Mouse (Mus musculus) embryonic facial prominence, embryonic 15.5 days (tissue): ENCODE measurements around the gene Clec4d. TPM values are rescaled to one million over a fixed set of nuclear protein-coding genes. Genes with fewer than 3 reads are reported as not detected.
"Not testable (repeated sequence)": the region's sequence is repeated elsewhere in the genome, so short reads cannot be mapped to it uniquely, and the experiment has no call there.

Experiments
- ATAC-seq: fragments of 200-750 bp; cut with Nextera tagmentation; 2 replicates; pipeline ENCODE4 v1.8.0; 2017; ENCODE audit warnings: low read depth, moderate TSS enrichment; ENCODE audit not compliant: insufficient number of reproducible peaks, low FRiP score, low TSS enrichment
- H3K27ac ChIP-seq: fragments of 300-500 bp; sonication (generic); replicated peaks from 2 replicates; pipeline ENCODE4 v1.5.1; 2015; ENCODE audit warnings: mild to moderate bottlenecking, inconsistent platforms
- H3K27me3 ChIP-seq: fragments of 300-500 bp; sonication (generic); 2 replicates; pipeline ENCODE4 v1.6.1; 2015; ENCODE audit warnings: inconsistent platforms
- H3K36me3 ChIP-seq: fragments of 300-500 bp; sonication (generic); 2 replicates; pipeline ENCODE4 v1.6.1; 2015; ENCODE audit warnings: mild to moderate bottlenecking, inconsistent platforms
- H3K4me1 ChIP-seq: fragments of 300-500 bp; sonication (generic); 2 replicates; pipeline ENCODE4 v1.6.1; 2015; ENCODE audit warnings: inconsistent platforms
- H3K4me2 ChIP-seq: fragments of 300-500 bp; sonication (generic); replicated peaks from 2 replicates; pipeline ENCODE4 v1.6.1; 2015; ENCODE audit warnings: mild to moderate bottlenecking, inconsistent platforms
- H3K4me3 ChIP-seq: fragments of 300-500 bp; sonication (generic); replicated peaks from 2 replicates; pipeline ENCODE4 v1.5.1; 2015; ENCODE audit warnings: mild to moderate bottlenecking, inconsistent platforms
- H3K9ac ChIP-seq: fragments of 300-500 bp; sonication (generic); 2 replicates; pipeline ENCODE4 v1.6.1; 2015; ENCODE audit warnings: inconsistent platforms
- H3K9me3 ChIP-seq: fragments of 300-500 bp; sonication (generic); replicated peaks from 2 replicates; pipeline ENCODE4 v1.6.1; 2016; ENCODE audit warnings: inconsistent platforms
- WGBS: fragments of 180-500 bp; shearing (Covaris S2); methylation state at CpG from one replicate; pipeline ENCODE4 v1.1.7; 2015; 5-methylcytosine and 5-hydroxymethylcytosine counted together
- polyA plus RNA-seq: library from polyadenylated mRNA; unstranded; fragments of >200 nt; fragmentation: Nextera tagmentation; extraction: Ambion mirVana; gene quantifications from 2 replicates; pipeline ENCODE4 v1.2.1, GENCODE M21; 2015

Clec4d gene
- polyA plus RNA-seq, 1 experiment from 2014 or later, result 0.36 TPM

DNA sequence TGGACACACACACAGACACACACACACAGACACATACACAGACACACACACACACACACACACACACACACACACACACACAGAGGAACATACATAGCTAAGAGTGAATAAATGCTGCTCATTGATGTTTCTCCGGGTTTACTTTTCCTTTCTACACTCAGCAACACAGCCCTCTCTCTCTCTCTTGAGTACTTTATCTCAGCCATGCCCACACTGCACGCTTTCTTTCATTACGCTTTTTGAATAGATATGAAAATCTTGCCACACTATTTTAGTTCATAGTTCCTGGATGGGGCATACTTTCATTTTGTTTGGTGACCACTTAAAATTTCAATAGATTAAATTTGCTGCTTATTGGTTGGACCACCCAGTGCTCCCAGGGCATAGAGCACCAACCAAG, 2.3 kb downstream of the Clec4d start:
- Histone ChIP-seq H3K27ac (no peak overlapping the region), H3K4me3 (no peak overlapping the region), H3K36me3 (no peaks in the 10 kb centered on the region), H3K4me2 (no peak overlapping the region), H3K4me1 (no peaks in the 10 kb centered on the region), H3K9me3 (no peaks in the 10 kb centered on the region), H3K27me3 (no peaks in the 10 kb centered on the region), H3K9ac (no peak overlapping the region)
- 85% methylated on average over 3 of the region's 3 CpGs for WGBS
- no peak for ATAC-seq

GRCm38 (mm10) chr6:123265809-123266208, 3.9 kb downstream of the Clec4d start:
- Histone ChIP-seq H3K27ac (no peak overlapping the region), H3K4me1 (no peaks in the 10 kb centered on the region), H3K9ac (no peak overlapping the region), H3K4me2 (no peak overlapping the region), H3K36me3 (no peaks in the 10 kb centered on the region), H3K4me3 (no peak overlapping the region), H3K9me3 (no peaks in the 10 kb centered on the region), H3K27me3 (no peaks in the 10 kb centered on the region)
- ATAC-seq, result no peak
- 87% methylated on average over 4 of the region's 4 CpGs for WGBS

GRCm38 (mm10) chr6:123266945-123267344, 5.0 kb downstream of the Clec4d start:
- H3K36me3 ChIP-seq, result no peaks in the 10 kb centered on the region
- H3K27me3 ChIP-seq, result no peaks in the 10 kb centered on the region
- no peak overlapping the region for H3K4me3 ChIP-seq
- H3K4me2 ChIP-seq, result no peak overlapping the region
- no peak for ATAC-seq
- WGBS, result 76% methylated on average over 5 of the region's 5 CpGs
- no peak overlapping the region for H3K27ac ChIP-seq
- H3K9ac ChIP-seq, result no peak overlapping the region
- H3K9me3 ChIP-seq, result no peaks in the 10 kb centered on the region
- H3K4me1 ChIP-seq, result no peaks in the 10 kb centered on the region

DNA sequence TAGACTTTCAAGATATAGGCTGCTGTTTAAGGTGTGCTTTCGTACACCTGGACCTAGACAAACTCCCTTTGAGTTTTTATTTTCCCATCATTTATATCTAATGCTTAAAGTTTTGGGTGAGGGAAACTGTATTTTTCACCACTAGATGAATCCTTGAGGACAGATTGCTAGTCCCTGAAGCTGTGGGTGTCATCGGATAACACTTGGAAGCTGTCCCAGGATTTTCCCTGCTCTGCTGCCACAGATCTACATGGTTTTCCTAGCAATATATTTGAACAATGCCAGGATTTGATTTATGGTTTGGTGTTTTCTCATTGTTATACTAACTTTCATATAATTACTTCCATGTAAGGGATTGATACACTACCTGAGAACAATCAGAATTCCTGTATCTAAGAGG, 17.5 kb downstream of the Clec4d start:
- no peaks in the 10 kb centered on the region for H3K4me1 ChIP-seq
- ATAC-seq, result no peak
- no peaks in the 10 kb centered on the region for H3K9me3 ChIP-seq
- no peak overlapping the region for H3K4me3 ChIP-seq
- H3K4me2 ChIP-seq, result no peak overlapping the region
- H3K27me3 ChIP-seq, result no peaks in the 10 kb centered on the region
- no peak overlapping the region for H3K9ac ChIP-seq
- 90% methylated on average over 2 of the region's 2 CpGs for WGBS
- no peaks in the 10 kb centered on the region for H3K36me3 ChIP-seq
- H3K27ac ChIP-seq, result no peak overlapping the region

DNA sequence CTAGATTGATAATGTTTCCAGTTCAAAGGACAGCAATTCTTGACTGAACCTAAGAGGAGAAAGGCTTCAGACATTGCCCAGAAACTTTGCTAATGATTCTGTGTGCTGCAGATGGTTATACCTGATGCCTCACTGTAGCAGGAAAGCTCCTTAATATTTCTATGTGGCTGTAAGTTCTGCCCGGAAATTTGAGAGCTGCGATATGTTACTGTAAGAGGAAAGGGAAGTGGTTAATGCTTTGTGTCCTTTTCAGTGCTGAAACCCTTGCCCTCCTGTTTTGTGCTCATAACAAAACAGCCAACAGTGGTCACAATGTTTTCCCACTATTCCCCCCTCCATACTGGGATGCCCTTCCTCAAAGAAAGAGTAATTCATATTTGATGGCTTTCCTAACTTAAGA, 24.4 kb downstream of the Clec4d start:
- WGBS, result 80% methylated on average over 2 of the region's 2 CpGs

DNA sequence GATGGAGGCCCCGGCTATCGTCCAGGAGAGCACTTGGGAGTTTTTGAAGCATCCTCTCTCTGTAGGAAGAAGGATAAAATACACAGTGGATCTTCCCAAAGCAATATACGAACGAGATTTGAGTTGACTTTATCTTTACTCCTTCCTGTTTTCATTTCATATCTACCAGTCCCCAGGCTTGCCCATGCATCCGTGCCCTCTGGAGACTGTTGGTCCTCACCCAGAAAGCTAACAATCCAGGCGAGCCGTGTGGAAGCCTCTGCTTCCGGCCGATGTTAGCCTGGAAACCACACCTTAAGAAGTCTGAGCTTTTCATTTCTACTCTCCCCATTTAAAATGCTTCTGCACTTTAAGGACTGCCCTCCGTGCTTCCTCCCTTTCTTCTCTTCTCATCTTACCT, 27.0 kb downstream of the Clec4d start:
- no peaks in the 10 kb centered on the region for H3K27me3 ChIP-seq
- ATAC-seq, result no peak
- 78% methylated on average over 10 of the region's 10 CpGs for WGBS
- H3K27ac ChIP-seq, result no peak overlapping the region
- no peak overlapping the region for H3K9ac ChIP-seq
- H3K4me2 ChIP-seq, result no peak overlapping the region
- no peaks in the 10 kb centered on the region for H3K4me1 ChIP-seq
- no peak overlapping the region for H3K4me3 ChIP-seq
- no peaks in the 10 kb centered on the region for H3K36me3 ChIP-seq
- H3K9me3 ChIP-seq, result no peaks in the 10 kb centered on the region

More for the DNA sequence above, 24.4 kb downstream of the Clec4d start:
- Histone ChIP-seq H3K4me3 (no peak overlapping the region), H3K27me3 (no peaks in the 10 kb centered on the region), H3K9ac (no peak overlapping the region), H3K4me2 (no peak overlapping the region), H3K36me3 (no peaks in the 10 kb centered on the region), H3K27ac (no peak overlapping the region), H3K4me1 (no peaks in the 10 kb centered on the region), H3K9me3 (no peaks in the 10 kb centered on the region)
- no peak for ATAC-seq

DNA sequence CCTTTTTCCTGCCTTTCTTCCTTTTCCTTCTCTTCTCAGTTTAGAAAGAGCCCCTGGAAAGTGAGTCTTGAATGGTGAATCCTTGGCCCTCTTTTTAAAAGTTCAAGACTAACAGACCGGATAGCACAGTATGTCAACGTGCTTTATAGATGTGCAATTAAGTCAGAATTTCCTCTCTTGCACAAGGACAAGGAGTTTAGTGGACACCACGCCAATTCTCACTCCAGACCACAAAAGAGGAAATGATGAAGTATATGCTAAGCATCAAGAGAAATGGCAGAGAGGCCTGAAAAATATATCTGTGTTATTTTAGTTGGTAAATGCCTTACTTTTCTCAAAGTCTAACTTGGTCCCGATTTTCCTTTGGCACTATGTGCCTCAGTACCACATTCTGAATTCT, 27.8 kb downstream of the Clec4d start, which contains the start of gene Clec4e:
TSS of gene Clec4e (minus strand) at position 118 of the 400 bp plus-strand sequence.
- no peak within 1 kb of the TSS for H3K4me2 ChIP-seq
- ATAC-seq, result no peak
- WGBS, result 76% methylated on average over 4 of the region's 4 CpGs

GRCm38 (mm10) chr6:123292751-123293400, 31.0 kb downstream of the Clec4d start:
- 92% methylated on average over 1 of the region's 1 CpGs for WGBS

More for the DNA sequence above, 27.8 kb downstream of the Clec4d start, which contains the start of gene Clec4e:
- H3K36me3 ChIP-seq, result no peaks in the 10 kb centered on the region
- H3K9ac ChIP-seq, result no peak within 1 kb of the TSS
- no peaks in the 10 kb centered on the region for H3K27me3 ChIP-seq
- H3K27ac ChIP-seq, result no peak within 1 kb of the TSS
- no peaks in the 10 kb centered on the region for H3K9me3 ChIP-seq
- no peak within 1 kb of the TSS for H3K4me3 ChIP-seq
- H3K4me1 ChIP-seq, result no peaks in the 10 kb centered on the region

DNA sequence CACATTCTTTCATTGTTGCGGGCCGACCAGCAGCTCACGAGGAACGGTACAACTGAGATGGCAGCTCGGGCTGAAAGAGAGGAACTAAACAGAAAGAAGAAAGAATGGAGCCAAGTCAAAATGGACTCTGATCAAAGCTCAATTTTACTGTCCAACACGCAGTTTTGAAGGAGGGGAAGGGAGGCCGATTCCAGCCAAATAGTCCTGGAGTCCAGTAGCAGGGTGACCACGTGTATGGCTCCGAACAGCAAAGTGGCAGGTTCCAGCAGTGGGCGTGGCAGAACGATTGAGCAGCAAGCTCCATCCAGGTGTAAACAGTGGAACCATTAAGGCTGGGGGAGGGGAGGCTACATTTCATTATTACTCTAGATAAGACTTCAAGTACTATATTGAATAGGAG, 31.6 kb downstream of the Clec4d start:
- 86% methylated on average over 11 of the region's 11 CpGs for WGBS
- not testable (repeated sequence) for H3K4me2 ChIP-seq, H3K4me3 ChIP-seq, ATAC-seq, H3K27me3 ChIP-seq, H3K36me3 ChIP-seq, H3K9me3 ChIP-seq, H3K9ac ChIP-seq, H3K27ac ChIP-seq, H3K4me1 ChIP-seq

More at GRCm38 (mm10) chr6:123292751-123293400, 31.0 kb downstream of the Clec4d start:
- no peak overlapping the region for H3K4me2 ChIP-seq
- H3K9me3 ChIP-seq, result no peaks in the 10 kb centered on the region
- no peak overlapping the region for H3K4me3 ChIP-seq
- H3K27me3 ChIP-seq, result no peaks in the 10 kb centered on the region
- no peak overlapping the region for H3K9ac ChIP-seq
- no peaks in the 10 kb centered on the region for H3K4me1 ChIP-seq
- no peaks in the 10 kb centered on the region for H3K36me3 ChIP-seq
- no peak for ATAC-seq
- H3K27ac ChIP-seq, result no peak overlapping the region

DNA sequence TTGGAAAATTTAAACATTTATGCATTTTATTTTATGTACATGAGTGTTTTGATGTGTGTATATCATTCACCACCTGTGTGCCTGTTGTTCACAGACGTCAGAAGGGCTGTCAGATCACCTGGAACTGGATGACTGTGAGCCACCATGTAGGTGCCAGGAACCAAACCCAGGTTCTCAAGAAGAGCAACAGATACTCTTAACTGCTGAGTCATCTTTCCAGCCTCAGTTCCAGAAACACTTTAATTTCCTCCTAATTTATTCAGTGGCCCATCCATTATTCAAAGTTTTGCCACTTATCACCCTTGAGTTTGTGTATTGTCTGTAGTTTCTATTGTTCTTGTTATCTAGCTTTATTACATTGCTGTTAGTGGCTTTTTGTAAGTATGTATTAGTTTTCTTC, 34.8 kb downstream of the Clec4d start:
- no peak for ATAC-seq
- WGBS, result 53% methylated on average over 1 of the region's 1 CpGs
- Histone ChIP-seq H3K9me3 (no peaks in the 10 kb centered on the region), H3K4me2 (no peak overlapping the region), H3K36me3 (no peaks in the 10 kb centered on the region), H3K27ac (no peak overlapping the region), H3K4me3 (no peak overlapping the region), H3K9ac (no peak overlapping the region), H3K27me3 (no peaks in the 10 kb centered on the region), H3K4me1 (no peaks in the 10 kb centered on the region)

DNA sequence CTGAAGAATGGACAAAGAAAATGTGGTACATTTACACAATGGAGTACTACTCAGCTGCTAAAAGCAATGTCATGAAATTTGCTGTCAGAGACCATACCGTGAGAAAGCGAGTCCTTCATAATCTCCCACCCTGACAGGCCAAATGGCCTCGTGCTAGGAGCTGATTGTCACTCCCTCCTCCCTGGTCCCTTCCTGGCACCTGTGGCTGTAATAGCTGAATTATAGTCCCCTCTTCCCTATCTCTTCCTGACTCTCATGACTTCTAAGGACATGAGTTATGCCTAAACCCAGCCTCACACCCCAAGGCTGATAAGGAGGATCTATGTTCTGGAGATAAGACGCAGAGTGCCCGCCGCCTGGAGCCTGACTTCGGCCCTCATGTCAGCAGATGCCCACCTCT, 44.4 kb downstream of the Clec4d start:
- H3K27ac ChIP-seq, H3K4me2 ChIP-seq, ATAC-seq, H3K4me3 ChIP-seq, H3K36me3 ChIP-seq, H3K9ac ChIP-seq, H3K4me1 ChIP-seq, H3K9me3 ChIP-seq, H3K27me3 ChIP-seq: not testable (repeated sequence)
- 86% methylated on average over 7 of the region's 7 CpGs for WGBS

GRCm38 (mm10) chr6:123308033-123308432, 46.1 kb downstream of the Clec4d start, which contains the start of gene Vmn2r19:
TSS of gene Vmn2r19 (plus strand) at chr6:123308333.
- Histone ChIP-seq H3K27me3 (no peaks in the 10 kb centered on the region), H3K4me2 (no peak within 1 kb of the TSS), H3K27ac (no peak within 1 kb of the TSS), H3K9ac (no peak within 1 kb of the TSS), H3K9me3 (no peaks in the 10 kb centered on the region), H3K4me1 (no peaks in the 10 kb centered on the region), H3K36me3 (no peaks in the 10 kb centered on the region), H3K4me3 (no peak within 1 kb of the TSS)
- WGBS, result 75% methylated on average over 2 of the region's 2 CpGs
- no peak for ATAC-seq
